Mouse (Mus musculus): ENCODE data around the gene Zswim3.
A peak's percentile ranks its signal among the peaks of the same experiment; 100 is the strongest.

GRCm38 (mm10) chr2:164868491-164868890 is 63.6 kb downstream of the Zswim3 start:
- TF ChIP-seq EP300 (IDR thresholded peaks at IDR 0.05; ENCODE audit: low read depth in 1 of 2, low read length in 2 of 2) (no peak), CTCF (IDR thresholded peaks at IDR 0.05 in 2 of 3, conservative IDR thresholded peaks at IDR 0.05 in 1 of 3; ENCODE audit: control insufficient read depth in 1 of 3, insufficient read depth in 1 of 3, low read depth in 2 of 3, low read length in 3 of 3, poor library complexity in 1 of 3, severe bottlenecking in 1 of 3) (no peak), SIN3A (IDR thresholded peaks at IDR 0.05; ENCODE audit: low read length) (no peak), ZC3H11A (IDR thresholded peaks at IDR 0.05; ENCODE audit: low read depth, low read length) (no peak), E2F4 (IDR thresholded peaks at IDR 0.05; ENCODE audit: borderline replicate concordance, low read depth, low read length) (no peak), CHD1 (IDR thresholded peaks at IDR 0.05; ENCODE audit: low read depth, low read length) (no peak), POLR2A (IDR thresholded peaks at IDR 0.05; ENCODE audit: control insufficient read depth in 1 of 2, insufficient read depth in 1 of 2, low read depth in 1 of 2, low read length in 2 of 2, poor library complexity in 1 of 2) (no peak), GATA1 (IDR thresholded peaks at IDR 0.05; ENCODE audit: low read depth, low read length) (no peak), MAFK (IDR thresholded peaks at IDR 0.05; ENCODE audit: borderline replicate concordance, low read depth, low read length) (no peak), HCFC1 (IDR thresholded peaks at IDR 0.05; ENCODE audit: low read depth, low read length) (0 out of 2 replicates have a peak, but pooled peaks have one; percentile 21)

All from MEL (cell line).